Mouse (Mus musculus): ENCODE results near the gene Kifc5b.
A peak's percentile ranks its signal among the peaks of the same experiment; 100 is the strongest.
"Not testable (repeated sequence)": the region's sequence is repeated elsewhere in the genome, so short reads cannot be mapped to it uniquely, and the experiment has no call there.

Kifc5b gene

GRCm38 (mm10) chr17:26916711-26917482, at the start of gene Kifc5b:
TSS of gene Kifc5b (plus strand) at chr17:26917091.
- peak; percentile 97 for DNase-seq (ENCODE audit: low read depth, low spot score)

- DNase-seq (ENCODE audit: low read depth, low spot score): no peak
Observed at GRCm38 (mm10) chr17:26868756-26869155, 48.1 kb upstream of the Kifc5b start.

- no peak for DNase-seq (ENCODE audit: low read depth, low spot score)
Observed at GRCm38 (mm10) chr17:26872870-26873269, 44.0 kb upstream of the Kifc5b start.

GRCm38 (mm10) chr17:26873502-26873901, 43.4 kb upstream of the Kifc5b start:
- no peak for DNase-seq (ENCODE audit: low read depth, low spot score)

GRCm38 (mm10) chr17:26874542-26874941, 42.3 kb upstream of the Kifc5b start:
- DNase-seq (ENCODE audit: low read depth, low spot score): no peak

GRCm38 (mm10) chr17:26877927-26878326, 39.0 kb upstream of the Kifc5b start:
- DNase-seq (ENCODE audit: low read depth, low spot score): no peak

GRCm38 (mm10) chr17:26879235-26879634, 37.7 kb upstream of the Kifc5b start:
- DNase-seq (ENCODE audit: low read depth, low spot score): no peak

GRCm38 (mm10) chr17:26882706-26883105, 34.2 kb upstream of the Kifc5b start:
- DNase-seq (ENCODE audit: low read depth, low spot score): no peak

GRCm38 (mm10) chr17:26883585-26883984, 33.3 kb upstream of the Kifc5b start:
- DNase-seq (ENCODE audit: low read depth, low spot score): no peak

GRCm38 (mm10) chr17:26884995-26885926, 31.6 kb upstream of the Kifc5b start:
- peak; percentile 55 for DNase-seq (ENCODE audit: low read depth, low spot score)

- DNase-seq (ENCODE audit: low read depth, low spot score): peak; percentile 55
Observed at GRCm38 (mm10) chr17:26886047-26886749, 30.7 kb upstream of the Kifc5b start.

- DNase-seq (ENCODE audit: low read depth, low spot score): no peak
Observed at GRCm38 (mm10) chr17:26887926-26888325, 29.0 kb upstream of the Kifc5b start.

GRCm38 (mm10) chr17:26892635-26893375, 24.1 kb upstream of the Kifc5b start:
- no peak for DNase-seq (ENCODE audit: low read depth, low spot score)

GRCm38 (mm10) chr17:26893492-26893891, 23.4 kb upstream of the Kifc5b start:
- DNase-seq (ENCODE audit: low read depth, low spot score): no peak

GRCm38 (mm10) chr17:26894342-26894741, 22.5 kb upstream of the Kifc5b start:
- no peak for DNase-seq (ENCODE audit: low read depth, low spot score)

GRCm38 (mm10) chr17:26895578-26895977, 21.3 kb upstream of the Kifc5b start:
- DNase-seq (ENCODE audit: low read depth, low spot score): peak; percentile 45

GRCm38 (mm10) chr17:26900916-26901315, 16.0 kb upstream of the Kifc5b start:
- DNase-seq (ENCODE audit: low read depth, low spot score): no peak

- no peak for DNase-seq (ENCODE audit: low read depth, low spot score)
Observed at GRCm38 (mm10) chr17:26904320-26904719, 12.6 kb upstream of the Kifc5b start.

GRCm38 (mm10) chr17:26907506-26907905, 9.4 kb upstream of the Kifc5b start:
- not testable (repeated sequence) for DNase-seq (ENCODE audit: low read depth, low spot score)

GRCm38 (mm10) chr17:26915248-26915647, 1.6 kb upstream of the Kifc5b start:
- no peak for DNase-seq (ENCODE audit: low read depth, low spot score)

- not testable (repeated sequence) for DNase-seq (ENCODE audit: low read depth, low spot score)
Observed at GRCm38 (mm10) chr17:26917560-26917959, 669 bp downstream of the Kifc5b start.
